In the genomic region with DNA sequence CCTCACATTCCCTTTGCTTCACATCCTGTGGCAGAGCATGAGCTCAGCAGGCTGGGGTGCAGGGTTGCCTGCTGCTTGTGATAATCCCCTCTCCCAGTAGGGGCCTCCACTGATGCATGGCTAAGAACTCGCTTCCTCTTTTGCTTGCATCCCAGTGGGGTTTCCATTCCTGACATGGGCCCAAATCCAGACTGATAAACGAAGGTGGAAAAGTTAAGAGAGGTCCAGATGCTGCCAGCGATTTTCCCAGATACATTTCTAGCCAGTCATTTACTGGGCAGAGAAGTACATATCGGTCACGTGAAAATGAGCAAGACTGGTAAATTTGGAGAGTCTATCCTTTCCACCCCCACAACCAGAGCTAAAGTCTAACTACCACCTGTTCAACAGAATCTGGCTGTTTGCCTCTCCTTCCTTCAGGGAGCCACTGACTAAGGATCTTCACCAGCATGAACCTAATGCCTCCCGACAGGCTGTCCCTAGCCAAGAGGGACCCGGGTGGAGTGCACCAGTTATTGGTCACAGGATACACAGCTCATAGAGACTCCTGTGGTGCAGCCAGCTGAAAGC, we compare ENCODE assay signal across 8 mouse cellular contexts.
DNase-seq lines count a peak whose midpoint lies in the region; ATAC-seq lines count a peak whose summit lies in the region.

No protein-coding gene starts in this region.

- DNase-seq in ovary, postnatal 14 days (ENCODE audit: low spot score): peak; percentile 4
- no peak for DNase-seq in ovary, postnatal 36 days (ENCODE audit: low spot score)
- DNase-seq in fibroblast of lung, adult 2 months (ENCODE audit: low read depth): peak; percentile 52
- peak; percentile 50 for DNase-seq in layer of hippocampus, adult 11-12 months (ENCODE audit: low spot score)
- peak; percentile 27 to 43 for DNase-seq in lung, postnatal 4 days
- peak; percentile 3 to 8 for DNase-seq in thymus, postnatal 36 days

- ATAC-seq in cerebellum, adult (ENCODE audit: insufficient number of reproducible peaks, low FRiP score, low TSS enrichment): peak; percentile 99
- no peak for ATAC-seq in inflammation-experienced regulatory T-cells, adult 6 months
